Mouse (Mus musculus): Measurements from ENCODE around the gene Prkrip1. TPM values are rescaled to one million over a fixed set of nuclear protein-coding genes. Genes with fewer than 3 reads are reported as not detected.
"Not testable (repeated sequence)": the region's sequence is repeated elsewhere in the genome, so short reads cannot be mapped to it uniquely, and the experiment has no call there.

Gene Prkrip1
- polyA plus RNA-seq, 1 experiment from 2014 or later: 35.1 TPM

DNA sequence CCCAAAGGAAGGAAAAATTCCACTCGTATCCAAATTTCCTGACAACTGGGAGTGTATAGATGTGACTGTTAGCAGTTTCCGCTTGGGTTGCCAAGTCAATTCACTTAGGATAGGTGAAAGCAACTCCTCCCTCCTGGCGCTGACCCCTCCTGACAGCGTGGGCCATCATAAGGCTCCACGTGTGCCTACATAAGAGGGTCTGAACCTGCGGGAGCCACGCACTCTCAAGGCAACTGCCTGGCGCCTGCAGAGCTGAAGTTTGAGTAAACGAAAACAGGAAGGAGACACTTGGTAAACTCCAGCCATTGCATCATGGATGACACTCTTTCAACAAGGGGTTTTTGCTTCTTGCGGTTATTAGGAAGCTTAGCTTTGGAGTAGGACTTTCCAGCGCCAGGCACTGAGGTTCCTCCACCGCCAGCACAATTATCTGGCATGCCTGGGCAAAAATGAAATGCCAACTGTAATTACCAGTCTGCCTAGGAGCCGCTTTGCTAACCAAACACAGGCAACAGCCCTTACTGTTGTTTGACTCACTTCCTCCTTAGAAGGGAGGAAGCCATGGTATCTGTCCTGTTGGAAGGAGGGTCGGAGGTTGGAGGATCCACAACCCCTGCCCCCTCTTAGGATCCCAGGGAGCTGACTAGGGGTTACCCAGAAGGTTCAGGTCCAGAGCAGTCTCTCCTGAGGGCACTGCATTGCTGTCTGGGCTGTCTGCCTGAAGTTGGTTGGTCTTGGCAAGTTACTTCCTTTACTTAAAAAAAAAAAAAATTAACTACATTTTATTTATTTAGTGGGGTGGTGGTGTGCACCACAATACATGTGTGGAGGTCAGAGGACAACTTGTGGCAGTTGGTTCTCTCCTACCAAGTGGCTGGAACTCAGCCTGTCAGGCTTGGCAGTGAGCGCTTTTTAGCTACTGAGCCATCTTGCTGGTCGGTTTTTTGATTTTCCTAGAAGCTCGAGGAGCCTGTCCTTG is 27.1 kb downstream of the Prkrip1 start:
- Histone ChIP-seq H3K27ac (replicated peaks) (peak overlapping the region; percentile 40; the same call in 1 of the 2 replicates), H3K27me3 (replicated peaks) (peaks cover 12% of the 10 kb centered on the region), H3K4me2 (peak overlapping the region; percentile 95), H3K9ac (peak overlapping the region; percentile 81), H3K9me3 (peaks cover 4% of the 10 kb centered on the region; the same call in 1 of the 2 replicates), H3K4me1 (peaks cover 21% of the 10 kb centered on the region), H3K4me3 (peak overlapping the region; percentile 62), H3K36me3 (peaks cover 3% of the 10 kb centered on the region; the same call in 1 of the 2 replicates)
- ATAC-seq (ENCODE audit: extremely low read depth, insufficient number of reproducible peaks, low FRiP score, low TSS enrichment): no peak
- 34% methylated on average over 17 of the region's 17 CpGs for WGBS

DNA sequence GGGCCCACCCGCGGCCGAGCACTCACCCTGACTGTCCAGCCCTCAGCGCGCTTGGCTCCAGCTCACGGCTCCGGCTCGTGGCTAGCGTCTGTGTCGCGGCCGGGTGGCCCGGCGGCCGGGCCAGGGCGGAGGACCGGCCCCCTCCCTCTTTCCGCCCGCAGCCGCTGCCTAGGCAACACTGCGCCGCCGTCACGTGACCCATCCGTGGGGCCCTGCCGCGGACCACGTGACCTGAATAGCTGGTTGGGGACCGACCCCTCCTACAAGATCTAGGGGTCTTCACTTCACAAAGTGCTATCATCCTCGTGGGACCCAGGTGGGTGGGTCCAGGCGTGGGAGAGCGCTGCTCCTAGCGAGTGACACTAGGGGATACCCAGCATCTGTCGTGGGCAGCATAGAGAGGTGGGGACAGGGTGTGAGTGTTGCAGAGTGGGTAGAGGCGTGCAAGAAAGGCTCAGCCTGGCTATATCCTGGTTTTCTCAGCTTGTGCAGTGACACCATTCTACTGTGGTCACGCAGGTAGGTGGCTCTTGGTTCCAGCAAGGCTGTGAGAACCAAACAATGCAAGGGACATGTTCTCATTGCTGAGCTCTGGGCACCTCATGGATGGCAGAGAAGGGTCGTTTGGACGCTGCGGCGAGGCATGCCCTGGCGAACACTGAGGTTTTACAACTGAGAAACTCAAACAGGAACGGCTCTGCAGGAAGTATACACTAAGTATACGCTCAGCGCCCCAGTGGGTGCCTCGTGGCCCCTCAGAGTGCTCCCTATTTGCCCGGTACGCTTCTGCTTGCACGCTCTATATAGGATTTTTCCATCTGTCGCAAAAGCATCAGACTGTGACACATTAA is 28.0 kb downstream of the Prkrip1 start, which contains the start of gene Orai2:
Gene Orai2 (minus strand): TSS at position 202 of the 851 bp plus-strand sequence.
- H3K27me3 ChIP-seq (replicated peaks): peaks cover 12% of the 10 kb centered on the region
- peaks cover 3% of the 10 kb centered on the region; the same call in 1 of the 2 replicates for H3K36me3 ChIP-seq
- peaks cover 4% of the 10 kb centered on the region; the same call in 1 of the 2 replicates for H3K9me3 ChIP-seq
- H3K4me1 ChIP-seq: peaks cover 21% of the 10 kb centered on the region
- H3K27ac ChIP-seq (replicated peaks): peak within 1 kb of the TSS; percentile 40; the same call in 1 of the 2 replicates
- 4% methylated on average over 47 of the region's 49 CpGs for WGBS
- H3K9ac ChIP-seq: peak within 1 kb of the TSS; percentile 81
- H3K4me2 ChIP-seq: peak within 1 kb of the TSS; percentile 95
- ATAC-seq (ENCODE audit: extremely low read depth, insufficient number of reproducible peaks, low FRiP score, low TSS enrichment): peak; percentile 44
- peak within 1 kb of the TSS; percentile 62 for H3K4me3 ChIP-seq

DNA sequence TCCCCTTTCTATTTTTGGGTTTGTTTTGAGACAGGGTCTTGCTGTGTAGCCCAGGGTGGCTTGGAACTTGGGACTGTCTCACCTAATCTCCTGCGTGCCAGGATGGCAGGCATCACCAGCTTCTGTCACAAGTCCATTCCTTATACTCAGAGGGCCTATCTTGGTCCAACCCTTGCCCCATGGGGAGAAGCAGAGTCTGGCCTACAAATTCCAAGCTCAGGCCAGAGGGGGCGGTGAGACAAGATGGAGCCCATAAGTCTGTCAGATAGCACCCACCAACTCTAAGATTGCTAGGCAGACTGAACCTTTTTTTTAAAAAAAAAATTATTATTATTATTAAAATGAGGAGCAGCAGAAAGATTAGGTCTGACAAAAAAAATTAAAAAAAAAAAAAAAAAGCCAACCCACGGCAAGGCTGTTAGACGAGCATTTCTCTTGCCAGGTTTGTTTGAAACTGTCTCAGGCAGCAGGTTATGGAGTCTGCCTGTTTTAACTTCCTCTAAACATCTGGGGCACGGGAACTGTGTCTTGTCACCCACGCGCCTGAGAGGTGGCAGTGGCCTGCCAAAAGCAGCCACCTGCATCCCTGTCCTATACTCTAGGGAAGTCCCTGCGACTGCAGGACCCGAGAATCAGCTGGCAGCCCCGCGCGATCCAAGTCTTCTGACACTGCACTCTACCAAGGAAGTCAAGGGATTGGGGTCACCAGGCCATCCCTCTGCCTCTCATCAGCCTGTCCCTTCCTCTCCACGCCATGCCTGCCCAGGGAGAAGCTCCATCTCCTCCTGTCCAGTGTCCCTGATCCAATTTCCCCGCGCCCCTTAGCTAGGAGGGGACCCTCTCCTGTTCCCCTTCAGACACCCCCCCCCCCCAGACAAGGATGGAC is 28.9 kb downstream of the Prkrip1 start:
- H3K36me3 ChIP-seq: peaks cover 3% of the 10 kb centered on the region; the same call in 1 of the 2 replicates
- peaks cover 12% of the 10 kb centered on the region for H3K27me3 ChIP-seq (replicated peaks)
- peak overlapping the region; percentile 81 for H3K9ac ChIP-seq
- H3K4me2 ChIP-seq: peak overlapping the region; percentile 95
- ATAC-seq (ENCODE audit: extremely low read depth, insufficient number of reproducible peaks, low FRiP score, low TSS enrichment): no peak
- H3K27ac ChIP-seq (replicated peaks): peak overlapping the region; percentile 16; the same call in 1 of the 2 replicates
- H3K4me3 ChIP-seq: peak overlapping the region; percentile 62
- peaks cover 21% of the 10 kb centered on the region for H3K4me1 ChIP-seq
- WGBS: 13% methylated on average over 15 of the region's 15 CpGs
- peaks cover 4% of the 10 kb centered on the region; the same call in 1 of the 2 replicates for H3K9me3 ChIP-seq

DNA sequence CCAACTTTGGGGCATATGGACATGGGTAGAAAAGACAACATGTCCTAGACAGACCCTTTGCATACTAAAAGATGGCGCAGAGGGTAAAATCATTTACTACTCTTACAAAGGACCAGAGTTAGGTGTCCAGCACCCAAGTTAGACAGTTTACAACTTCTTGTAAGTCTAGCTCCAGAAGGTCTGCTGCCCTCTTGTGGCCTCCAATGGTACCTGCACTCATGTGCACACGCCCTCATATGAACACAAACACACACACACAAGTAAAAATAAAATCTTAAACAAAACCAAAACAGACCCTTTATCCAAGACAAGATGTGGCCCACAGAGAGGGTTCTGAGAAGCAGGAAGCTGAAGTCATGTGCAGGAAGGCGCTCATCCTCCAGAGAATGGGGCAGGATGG is 30.7 kb downstream of the Prkrip1 start:
- Histone ChIP-seq H3K36me3 (peaks cover 3% of the 10 kb centered on the region; the same call in 1 of the 2 replicates), H3K27ac (replicated peaks) (no peak overlapping the region), H3K9me3 (peaks cover 4% of the 10 kb centered on the region; the same call in 1 of the 2 replicates), H3K4me1 (peaks cover 18% of the 10 kb centered on the region), H3K4me2 (no peak overlapping the region), H3K4me3 (no peak overlapping the region), H3K27me3 (replicated peaks) (peaks cover 12% of the 10 kb centered on the region), H3K9ac (no peak overlapping the region)
- ATAC-seq (ENCODE audit: extremely low read depth, insufficient number of reproducible peaks, low FRiP score, low TSS enrichment): no peak
- 89% methylated on average over 3 of the region's 3 CpGs for WGBS

DNA sequence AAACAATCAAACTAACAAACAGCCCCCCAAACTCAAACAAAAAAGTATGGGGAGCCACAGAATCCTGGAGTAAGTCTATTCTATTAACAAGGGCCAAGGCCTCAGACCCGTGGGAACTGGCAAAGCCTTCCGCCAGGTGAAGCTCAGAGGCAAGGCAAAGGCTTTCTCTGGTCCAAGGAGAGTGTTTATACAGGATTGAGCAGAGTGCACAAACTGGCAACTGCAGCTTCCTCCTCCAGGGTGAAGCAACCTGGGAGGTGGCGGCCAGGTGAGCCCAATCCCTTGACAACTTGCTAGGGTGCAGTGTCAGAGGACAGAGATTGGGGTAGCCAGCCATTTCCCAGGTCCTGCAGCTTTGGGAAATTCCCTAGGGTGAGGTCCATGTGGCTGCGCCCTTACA is 31.5 kb downstream of the Prkrip1 start:
- WGBS: 85% methylated on average over 4 of the region's 4 CpGs
- Histone ChIP-seq H3K27ac (replicated peaks) (no peak overlapping the region), H3K36me3 (peaks cover 3% of the 10 kb centered on the region; the same call in 1 of the 2 replicates), H3K4me1 (peaks cover 18% of the 10 kb centered on the region), H3K4me2 (no peak overlapping the region), H3K9ac (no peak overlapping the region), H3K27me3 (replicated peaks) (peaks cover 6% of the 10 kb centered on the region), H3K4me3 (no peak overlapping the region), H3K9me3 (peaks cover 4% of the 10 kb centered on the region; the same call in 1 of the 2 replicates)
- ATAC-seq (ENCODE audit: extremely low read depth, insufficient number of reproducible peaks, low FRiP score, low TSS enrichment): no peak

DNA sequence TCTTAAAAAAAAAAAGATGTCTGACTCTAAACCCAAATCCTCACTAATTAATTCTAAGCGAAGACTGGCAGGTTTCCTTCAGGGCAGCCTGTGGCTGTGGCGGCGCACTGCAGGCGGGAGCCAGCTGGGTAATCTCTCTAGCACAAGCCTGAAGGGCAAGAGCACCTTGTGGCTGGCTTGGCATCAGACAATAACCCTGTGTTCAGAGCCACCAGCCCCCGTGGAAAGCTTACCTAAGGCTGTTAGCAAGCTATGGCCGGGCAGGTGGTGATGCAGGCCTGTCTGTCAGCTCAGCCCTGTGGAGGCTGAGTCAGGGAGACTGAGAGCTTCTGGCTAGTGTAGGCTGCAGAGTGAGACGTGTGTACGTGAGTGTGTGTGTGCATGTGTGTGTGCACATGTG is 33.5 kb downstream of the Prkrip1 start:
- Histone ChIP-seq H3K9me3 (peaks cover 4% of the 10 kb centered on the region; the same call in 1 of the 2 replicates), H3K27me3 (replicated peaks) (no peaks in the 10 kb centered on the region), H3K9ac (no peak overlapping the region), H3K4me2 (no peak overlapping the region), H3K4me3 (no peak overlapping the region), H3K4me1 (peaks cover 4% of the 10 kb centered on the region), H3K36me3 (peaks cover 3% of the 10 kb centered on the region; the same call in 1 of the 2 replicates), H3K27ac (replicated peaks) (no peak overlapping the region)
- 71% methylated on average over 8 of the region's 8 CpGs for WGBS
- no peak for ATAC-seq (ENCODE audit: extremely low read depth, insufficient number of reproducible peaks, low FRiP score, low TSS enrichment)

DNA sequence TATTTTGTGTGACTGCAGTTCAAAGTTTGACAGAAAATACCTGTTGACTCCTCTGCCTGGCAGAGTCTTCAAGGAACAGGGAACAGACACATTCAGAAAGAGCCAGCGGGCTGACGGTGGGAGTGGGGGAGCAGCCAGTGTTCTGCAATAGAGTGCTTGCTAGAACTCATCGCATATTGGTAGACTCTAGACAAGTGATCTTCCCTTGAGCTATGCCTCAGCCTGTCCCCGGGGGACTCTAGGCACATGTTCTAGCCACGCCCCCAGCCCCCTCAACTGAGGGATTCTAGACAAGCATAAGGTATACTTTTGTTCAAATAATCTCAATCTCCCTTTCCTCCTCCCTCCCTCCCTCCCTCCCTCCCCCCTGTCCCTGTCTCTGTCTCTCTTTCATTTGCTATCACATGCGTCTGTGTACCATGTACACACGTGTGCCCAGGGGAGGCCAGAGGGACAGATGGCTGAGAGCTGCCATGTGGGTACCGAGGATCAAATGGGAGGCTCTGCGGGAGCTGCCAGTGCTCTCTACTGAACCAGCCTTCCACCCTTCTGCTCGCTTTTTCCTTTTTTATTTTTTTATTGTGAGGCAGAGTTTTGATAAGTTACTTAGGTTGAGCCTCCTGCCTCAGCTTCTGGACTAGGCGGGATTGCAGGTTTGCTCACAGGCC is 34.8 kb downstream of the Prkrip1 start:
- Histone ChIP-seq H3K27ac (replicated peaks) (no peak overlapping the region), H3K9ac (no peak overlapping the region), H3K4me2 (no peak overlapping the region), H3K4me3 (no peak overlapping the region), H3K36me3 (peaks cover 3% of the 10 kb centered on the region; the same call in 1 of the 2 replicates), H3K27me3 (replicated peaks) (no peaks in the 10 kb centered on the region), H3K9me3 (peaks cover 4% of the 10 kb centered on the region; the same call in 1 of the 2 replicates), H3K4me1 (no peaks in the 10 kb centered on the region)
- WGBS: 78% methylated on average over 11 of the region's 11 CpGs
- no peak for ATAC-seq (ENCODE audit: extremely low read depth, insufficient number of reproducible peaks, low FRiP score, low TSS enrichment)

DNA sequence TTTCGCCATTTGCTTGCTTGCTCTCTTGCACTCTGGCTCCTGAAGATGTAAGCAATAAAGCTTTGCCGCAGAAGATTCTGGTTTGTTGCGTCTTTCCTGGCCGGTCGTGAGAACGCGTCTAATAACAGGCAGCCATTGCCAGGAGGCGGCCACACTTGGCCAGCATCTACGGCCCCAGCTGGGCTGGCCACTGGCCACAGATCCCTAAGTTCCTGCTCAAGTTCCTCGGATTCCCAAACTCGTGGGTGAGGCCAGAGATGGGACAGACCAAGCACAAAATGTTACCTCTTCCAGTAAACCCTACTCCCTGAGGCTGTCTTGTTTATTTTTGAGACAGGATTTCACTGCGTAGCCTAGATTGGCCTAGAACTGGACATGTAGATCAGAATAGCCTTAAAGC is 38.7 kb downstream of the Prkrip1 start:
- H3K27me3 ChIP-seq (replicated peaks); H3K4me1 ChIP-seq; H3K4me3 ChIP-seq; ATAC-seq (ENCODE audit: extremely low read depth, insufficient number of reproducible peaks, low FRiP score, low TSS enrichment); H3K36me3 ChIP-seq; H3K9me3 ChIP-seq; H3K27ac ChIP-seq (replicated peaks); H3K9ac ChIP-seq; H3K4me2 ChIP-seq: not testable (repeated sequence)
- WGBS: 80% methylated on average over 11 of the region's 12 CpGs

DNA sequence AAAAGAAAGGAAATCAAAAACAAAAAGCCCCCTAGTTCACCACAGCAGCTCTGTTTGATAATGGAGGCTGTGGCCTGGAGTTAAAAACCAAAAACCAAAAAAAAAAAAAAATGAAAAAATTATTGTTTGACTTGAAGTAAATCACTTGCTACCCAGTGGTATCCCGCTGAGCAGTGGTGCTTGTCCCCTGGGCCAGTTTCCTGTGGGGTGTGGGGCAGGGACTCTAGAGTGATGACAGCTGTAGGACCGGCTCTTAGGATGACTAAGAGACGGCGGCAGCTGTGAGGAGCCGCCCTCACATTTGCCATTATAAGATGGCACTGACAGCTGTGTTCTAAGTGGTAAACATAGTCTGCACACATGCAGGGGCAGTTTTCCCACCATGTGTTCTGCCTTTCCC is 43.4 kb downstream of the Prkrip1 start:
- Histone ChIP-seq H3K27me3 (replicated peaks) (no peaks in the 10 kb centered on the region), H3K36me3 (no peaks in the 10 kb centered on the region), H3K9ac (no peak overlapping the region), H3K4me1 (no peaks in the 10 kb centered on the region), H3K9me3 (no peaks in the 10 kb centered on the region), H3K4me2 (no peak overlapping the region), H3K4me3 (no peak overlapping the region), H3K27ac (replicated peaks) (no peak overlapping the region)
- 52% methylated on average over 5 of the region's 5 CpGs for WGBS
- no peak for ATAC-seq (ENCODE audit: extremely low read depth, insufficient number of reproducible peaks, low FRiP score, low TSS enrichment)

DNA sequence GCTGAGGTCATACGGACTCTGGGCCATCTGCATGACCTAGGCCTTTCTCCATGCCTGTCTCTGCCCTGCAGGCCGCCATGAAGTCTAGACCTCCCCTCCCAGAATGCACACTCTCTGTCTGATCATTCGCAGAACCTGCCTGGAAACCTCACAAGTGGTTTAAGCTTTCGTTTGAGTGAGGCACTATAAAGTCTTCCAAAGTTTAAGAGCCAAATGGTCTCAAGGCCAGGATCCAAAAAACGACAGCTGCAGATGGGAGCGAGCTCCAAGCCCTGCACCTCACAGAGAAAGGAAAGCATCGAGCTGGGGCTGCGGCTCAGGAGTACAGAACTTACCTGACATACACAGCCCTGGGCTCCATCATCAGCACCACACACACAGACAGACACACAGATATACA is 46.4 kb downstream of the Prkrip1 start:
- H3K27ac ChIP-seq (replicated peaks): no peak overlapping the region
- no peak overlapping the region for H3K4me2 ChIP-seq
- no peak for ATAC-seq (ENCODE audit: extremely low read depth, insufficient number of reproducible peaks, low FRiP score, low TSS enrichment)
- H3K4me1 ChIP-seq: no peaks in the 10 kb centered on the region
- H3K27me3 ChIP-seq (replicated peaks): no peaks in the 10 kb centered on the region
- 69% methylated on average over 8 of the region's 8 CpGs for WGBS
- no peak overlapping the region for H3K4me3 ChIP-seq
- no peak overlapping the region for H3K9ac ChIP-seq
- H3K9me3 ChIP-seq: no peaks in the 10 kb centered on the region
- H3K36me3 ChIP-seq: no peaks in the 10 kb centered on the region

Measured in heart, embryonic 13.5 days (tissue).